ENCODE assay signal across 16 mouse cellular contexts in genomic region chr17:15955656-15956055, GRCm38 (mm10).
"Had no signal": no experiment of that assay in that cellular context is flagged by ENCODE, and none has a peak within 500 bp of the region (broad histone marks: within the 10 kb centered on the region; RNA-seq: fewer than 3 reads in every experiment).

No protein-coding gene starts in this region.

- DNase-seq: heart, postnatal 10 days; heart, postnatal 14 days; heart, postnatal 36 days; heart, postnatal 4 days; kidney, adult 11 months; kidney, adult 18-20 months; kidney, adult 2 months; kidney, adult 8-10 months; kidney, adult 9 months; kidney, postnatal 10 days; kidney, postnatal 14 days; kidney, postnatal 25 days; kidney, postnatal 36 days; kidney, postnatal 4 days; layer of hippocampus, adult 9-11 months; layer of hippocampus, postnatal 36 days had no signal
